Mouse (Mus musculus) hindbrain, embryonic 12.5 days (tissue): ENCODE data around the gene Enox1. TPM values are rescaled to one million over a fixed set of nuclear protein-coding genes. Genes with fewer than 3 reads are reported as not detected.
A peak's percentile ranks its signal among the peaks of the same experiment; 100 is the strongest.
"Not testable (repeated sequence)": the region's sequence is repeated elsewhere in the genome, so short reads cannot be mapped to it uniquely, and the experiment has no call there.

Experiments used
- ATAC-seq: fragments of 200-750 bp; cut with Nextera tagmentation; 2 replicates; pipeline ENCODE4 v1.8.0; 2017; ENCODE audit warnings: moderate TSS enrichment; ENCODE audit not compliant: low FRiP score
- H3K27ac ChIP-seq: fragments of 300-500 bp; sonication (generic); 2 replicates; pipeline ENCODE4 v1.5.1; 2016; ENCODE audit warnings: mild to moderate bottlenecking
- H3K27me3 ChIP-seq: fragments of 300-500 bp; sonication (generic); 2 replicates; pipeline ENCODE4 v1.6.1; 2016; ENCODE audit warnings: mild to moderate bottlenecking
- H3K36me3 ChIP-seq: fragments of 300-500 bp; sonication (generic); 2 replicates; pipeline ENCODE4 v1.6.1; 2016; ENCODE audit warnings: mild to moderate bottlenecking
- H3K4me1 ChIP-seq: fragments of 300-500 bp; sonication (generic); 2 replicates; pipeline ENCODE4 v1.6.1; 2016
- H3K4me2 ChIP-seq: fragments of 300-500 bp; sonication (generic); replicated peaks from 2 replicates; pipeline ENCODE4 v1.6.1; 2016; ENCODE audit warnings: mild to moderate bottlenecking
- H3K4me3 ChIP-seq: fragments of 300-500 bp; sonication (generic); 2 replicates; pipeline ENCODE4 v1.5.1; 2016; ENCODE audit warnings: mild to moderate bottlenecking
- H3K9ac ChIP-seq: fragments of 300-500 bp; sonication (generic); 2 replicates; pipeline ENCODE4 v1.6.1; 2016; ENCODE audit warnings: mild to moderate bottlenecking, moderate library complexity
- H3K9me3 ChIP-seq: fragments of 300-500 bp; sonication (generic); replicated peaks from 2 replicates; pipeline ENCODE4 v1.6.1; 2016; ENCODE audit warnings: mild to moderate bottlenecking
- WGBS: fragments of 180-500 bp; shearing (Covaris S2); methylation state at CpG from one replicate; pipeline ENCODE4 v1.1.7; 2016; 5-methylcytosine and 5-hydroxymethylcytosine counted together
- polyA plus RNA-seq: library from polyadenylated mRNA; unstranded; fragments of >200 nt; fragmentation: Nextera tagmentation; extraction: Ambion mirVana; gene quantifications from 2 replicates; pipeline ENCODE4 v1.2.1, GENCODE M21; 2016

Gene Enox1
- polyA plus RNA-seq, 1 experiment from 2014 or later: 36.7 TPM

DNA sequence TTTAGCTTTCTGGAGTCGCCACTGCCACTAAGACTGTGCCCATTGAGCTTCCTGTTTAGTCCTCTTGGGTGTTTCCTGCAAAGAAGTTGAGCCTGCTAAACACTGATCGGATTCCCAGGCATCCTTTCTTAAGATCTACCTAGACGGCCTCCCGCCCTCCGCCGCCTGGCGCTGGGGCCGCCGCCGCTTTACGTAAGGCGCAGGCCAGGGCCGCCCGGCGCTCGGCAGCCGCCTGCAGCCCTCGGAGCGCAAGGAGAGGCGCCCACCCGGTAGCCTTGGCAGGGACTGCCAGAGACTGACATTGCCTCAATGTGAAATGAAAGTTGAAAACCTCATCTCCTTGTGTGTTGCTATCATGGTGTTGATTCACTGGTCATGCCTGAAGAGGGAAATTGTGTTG is 383.0 kb downstream of the Enox1 start:
- not testable (repeated sequence) for H3K4me3 ChIP-seq, H3K9me3 ChIP-seq, H3K27me3 ChIP-seq, H3K9ac ChIP-seq, H3K27ac ChIP-seq, H3K36me3 ChIP-seq, H3K4me1 ChIP-seq, ATAC-seq, H3K4me2 ChIP-seq
- 51% methylated on average over 21 of the region's 21 CpGs for WGBS

DNA sequence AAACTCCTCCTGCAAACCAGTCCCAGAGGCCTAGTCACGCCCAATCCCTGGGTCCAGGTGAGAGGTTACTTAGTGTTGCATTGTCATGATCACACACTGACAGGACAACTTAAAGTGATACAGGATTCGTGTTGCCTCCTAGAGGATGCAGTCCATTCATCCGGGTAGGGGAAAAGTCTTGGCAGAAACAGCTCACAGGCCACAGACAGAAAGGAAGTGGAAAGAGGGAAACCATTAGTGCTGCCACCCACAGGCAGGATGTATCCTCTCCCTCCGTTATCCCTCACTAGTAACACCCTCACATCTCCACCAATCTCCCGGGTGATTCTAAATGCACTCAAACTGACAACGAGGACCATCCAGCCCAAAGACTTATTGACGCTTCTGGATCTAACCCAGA is 385.4 kb downstream of the Enox1 start:
- Histone ChIP-seq H3K36me3 (no peaks in the 10 kb centered on the region), H3K9ac (no peak overlapping the region), H3K27me3 (no peaks in the 10 kb centered on the region), H3K27ac (no peak overlapping the region), H3K4me1 (peaks cover 5% of the 10 kb centered on the region; the same call in 1 of the 2 replicates), H3K4me2 (no peak overlapping the region), H3K9me3 (no peaks in the 10 kb centered on the region), H3K4me3 (no peak overlapping the region)
- WGBS: 84% methylated on average over 7 of the region's 7 CpGs
- ATAC-seq: no peak

- peaks cover 5% of the 10 kb centered on the region; the same call in 1 of the 2 replicates for H3K4me1 ChIP-seq
- WGBS: 85% methylated on average over 8 of the region's 8 CpGs
- no peak for ATAC-seq
- no peaks in the 10 kb centered on the region for H3K27me3 ChIP-seq
- no peak overlapping the region for H3K4me3 ChIP-seq
- no peaks in the 10 kb centered on the region for H3K9me3 ChIP-seq
- no peak overlapping the region for H3K9ac ChIP-seq
- H3K4me2 ChIP-seq: no peak overlapping the region
- no peaks in the 10 kb centered on the region for H3K36me3 ChIP-seq
- H3K27ac ChIP-seq: no peak overlapping the region
These were observed 390.1 kb downstream of the Enox1 start for GRCm38 (mm10) chr14:77546531-77547274.

GRCm38 (mm10) chr14:77547351-77547750 is 390.8 kb downstream of the Enox1 start:
- no peaks in the 10 kb centered on the region for H3K36me3 ChIP-seq
- ATAC-seq: no peak
- H3K9me3 ChIP-seq: no peaks in the 10 kb centered on the region
- no peak overlapping the region for H3K9ac ChIP-seq
- H3K4me3 ChIP-seq: no peak overlapping the region
- no peak overlapping the region for H3K27ac ChIP-seq
- no peak overlapping the region for H3K4me2 ChIP-seq
- peaks cover 5% of the 10 kb centered on the region; the same call in 1 of the 2 replicates for H3K4me1 ChIP-seq
- H3K27me3 ChIP-seq: no peaks in the 10 kb centered on the region
- 89% methylated on average over 5 of the region's 5 CpGs for WGBS

DNA sequence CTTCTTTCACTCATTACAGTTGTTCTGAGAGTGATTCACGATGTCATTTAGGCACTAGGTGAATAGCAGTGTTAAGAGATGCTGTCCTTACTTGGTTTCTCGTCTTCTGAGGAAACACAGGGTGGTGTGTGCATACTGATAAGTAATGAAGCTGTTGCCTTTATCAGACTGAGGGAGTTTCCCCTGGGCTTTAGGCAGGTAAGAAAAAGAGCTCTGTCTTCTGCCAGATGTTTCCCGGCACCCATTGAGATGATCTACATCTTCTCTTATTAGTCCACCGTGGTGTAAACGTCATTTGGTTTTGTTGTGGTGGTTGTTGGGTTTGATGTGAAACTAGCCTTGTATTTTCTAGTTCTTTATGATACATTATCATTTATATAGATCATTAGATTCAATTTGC is 392.4 kb downstream of the Enox1 start:
- Histone ChIP-seq H3K27me3 (no peaks in the 10 kb centered on the region), H3K4me2 (no peak overlapping the region), H3K27ac (no peak overlapping the region), H3K4me1 (peaks cover 2% of the 10 kb centered on the region; the same call in 1 of the 2 replicates), H3K9ac (no peak overlapping the region), H3K4me3 (no peak overlapping the region), H3K9me3 (no peaks in the 10 kb centered on the region), H3K36me3 (no peaks in the 10 kb centered on the region)
- 86% methylated on average over 5 of the region's 5 CpGs for WGBS
- ATAC-seq: no peak

DNA sequence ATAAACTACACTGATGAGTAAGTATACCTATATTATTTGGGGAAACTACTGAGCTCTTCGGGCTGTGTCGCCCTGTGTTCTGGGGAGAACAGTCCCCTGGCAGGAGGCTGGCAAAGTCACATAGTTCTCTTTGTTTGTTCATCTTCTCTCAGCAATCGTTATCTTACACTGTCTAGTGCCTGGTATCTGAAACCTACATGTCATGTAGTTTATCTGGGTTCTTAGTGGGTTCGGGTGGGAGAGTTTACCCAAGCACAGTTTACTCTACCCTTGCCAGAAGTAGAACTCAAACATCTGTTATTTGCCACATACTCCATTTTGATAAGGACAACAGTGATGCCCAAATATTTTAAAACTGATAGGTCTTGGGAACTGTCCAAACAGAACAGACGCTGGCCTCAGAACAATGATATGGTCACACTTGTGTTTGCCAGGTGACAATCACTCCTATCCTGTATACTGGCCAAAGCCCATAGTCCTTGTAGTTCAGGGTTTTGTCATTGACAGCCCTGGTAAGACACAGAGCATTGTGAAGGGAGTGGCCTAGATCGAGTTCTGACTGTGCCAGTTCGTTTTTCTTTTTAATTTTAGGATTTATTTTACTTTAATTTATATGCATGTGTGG is 401.0 kb downstream of the Enox1 start:
- no peak for ATAC-seq
- H3K4me1 ChIP-seq: no peaks in the 10 kb centered on the region
- no peak overlapping the region for H3K4me3 ChIP-seq
- no peaks in the 10 kb centered on the region for H3K36me3 ChIP-seq
- WGBS: 91% methylated on average over 7 of the region's 7 CpGs
- H3K4me2 ChIP-seq: no peak overlapping the region
- no peak overlapping the region for H3K27ac ChIP-seq
- H3K27me3 ChIP-seq: no peaks in the 10 kb centered on the region
- H3K9me3 ChIP-seq: no peaks in the 10 kb centered on the region
- no peak overlapping the region for H3K9ac ChIP-seq

DNA sequence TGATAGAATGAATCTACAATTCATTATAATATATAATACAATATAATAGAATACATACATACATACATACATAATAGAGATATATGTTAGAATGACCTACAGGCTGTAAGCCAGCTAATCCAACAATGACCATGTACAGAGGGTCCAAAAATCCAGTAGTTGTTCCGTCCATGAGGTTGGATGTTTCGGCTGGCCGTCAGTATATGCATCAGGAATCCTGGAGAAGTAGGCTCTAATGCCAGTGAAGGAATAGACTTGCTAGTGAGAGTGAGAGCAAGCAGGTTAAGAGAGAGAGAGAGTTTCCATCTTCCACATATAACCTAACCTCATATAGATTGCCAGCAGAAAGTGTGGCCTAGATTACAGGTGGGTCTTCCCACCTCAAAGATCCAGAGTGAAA is 402.3 kb downstream of the Enox1 start:
- ATAC-seq: no peak
- no peaks in the 10 kb centered on the region for H3K27me3 ChIP-seq
- no peak overlapping the region for H3K4me3 ChIP-seq
- 99% methylated on average over 3 of the region's 3 CpGs for WGBS
- no peaks in the 10 kb centered on the region for H3K9me3 ChIP-seq
- H3K4me2 ChIP-seq: no peak overlapping the region
- H3K27ac ChIP-seq: no peak overlapping the region
- H3K9ac ChIP-seq: no peak overlapping the region
- no peaks in the 10 kb centered on the region for H3K4me1 ChIP-seq
- no peaks in the 10 kb centered on the region for H3K36me3 ChIP-seq

GRCm38 (mm10) chr14:77559792-77560191 is 403.2 kb downstream of the Enox1 start:
- no peaks in the 10 kb centered on the region for H3K4me1 ChIP-seq
- H3K36me3 ChIP-seq: no peaks in the 10 kb centered on the region
- no peak overlapping the region; the same call in 1 of the 2 replicates for H3K27ac ChIP-seq
- no peaks in the 10 kb centered on the region for H3K9me3 ChIP-seq
- no peak overlapping the region for H3K4me3 ChIP-seq
- no peak overlapping the region for H3K9ac ChIP-seq
- WGBS: 53% methylated on average over 5 of the region's 5 CpGs
- no peaks in the 10 kb centered on the region for H3K27me3 ChIP-seq
- no peak overlapping the region for H3K4me2 ChIP-seq
- ATAC-seq: no peak

- WGBS: 78% methylated on average over 6 of the region's 6 CpGs
- no peak for ATAC-seq
- no peaks in the 10 kb centered on the region for H3K36me3 ChIP-seq
- no peaks in the 10 kb centered on the region for H3K9me3 ChIP-seq
- no peaks in the 10 kb centered on the region for H3K27me3 ChIP-seq
- H3K27ac ChIP-seq: no peak overlapping the region
- no peak overlapping the region for H3K4me3 ChIP-seq
- no peak overlapping the region for H3K4me2 ChIP-seq
- H3K9ac ChIP-seq: no peak overlapping the region
- no peaks in the 10 kb centered on the region for H3K4me1 ChIP-seq
These were observed 405.4 kb downstream of the Enox1 start for GRCm38 (mm10) chr14:77561808-77562583.

DNA sequence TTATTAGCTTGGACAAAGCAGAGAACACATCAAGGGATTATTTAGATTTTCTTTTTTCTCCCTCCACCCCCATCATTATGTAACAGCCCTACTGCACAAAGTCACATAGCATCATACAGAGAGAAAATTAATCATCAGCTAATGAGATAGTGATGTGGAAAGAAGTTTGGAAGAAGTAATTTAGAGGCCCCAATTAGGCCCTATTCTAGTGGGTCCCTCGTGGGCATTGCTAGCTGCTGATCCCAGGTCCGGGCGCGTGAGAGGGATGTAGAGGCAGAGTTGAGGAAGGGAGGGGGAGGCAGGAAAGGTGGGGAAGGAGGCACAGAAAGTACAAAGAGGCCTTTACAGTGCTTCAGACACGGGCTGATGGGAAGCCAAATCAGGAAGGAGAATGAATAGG is 407.4 kb downstream of the Enox1 start:
- ATAC-seq: no peak
- no peaks in the 10 kb centered on the region for H3K27me3 ChIP-seq

DNA sequence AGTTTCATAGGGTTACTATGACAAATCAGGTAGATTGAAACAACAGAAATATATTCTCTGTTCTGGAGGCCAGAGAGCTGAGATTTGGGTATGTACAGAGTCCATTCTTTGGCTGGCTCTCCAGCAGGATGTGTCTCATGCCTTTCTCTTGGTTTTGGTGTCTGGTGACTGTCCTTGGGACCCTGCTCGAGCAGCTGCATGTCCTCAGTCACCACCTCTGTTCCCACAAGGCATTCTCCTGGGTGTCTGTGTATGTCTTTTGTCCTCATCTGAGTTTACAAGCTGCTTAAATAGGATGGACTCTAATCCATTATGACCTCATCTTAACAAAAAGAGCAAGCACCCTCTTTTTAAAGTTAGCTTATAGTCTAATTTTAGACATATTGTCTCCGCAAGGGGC is 410.6 kb downstream of the Enox1 start:
- Histone ChIP-seq H3K27me3 (no peaks in the 10 kb centered on the region), H3K9me3 (no peaks in the 10 kb centered on the region), H3K4me1 (no peaks in the 10 kb centered on the region), H3K36me3 (no peaks in the 10 kb centered on the region), H3K4me2 (no peak overlapping the region), H3K9ac (no peak overlapping the region), H3K4me3 (no peak overlapping the region), H3K27ac (no peak overlapping the region)
- 92% methylated on average over 2 of the region's 2 CpGs for WGBS
- no peak for ATAC-seq

More for the DNA sequence above, 407.4 kb downstream of the Enox1 start:
- Histone ChIP-seq H3K4me2 (no peak overlapping the region), H3K36me3 (no peaks in the 10 kb centered on the region), H3K27ac (no peak overlapping the region), H3K4me1 (no peaks in the 10 kb centered on the region), H3K4me3 (no peak overlapping the region), H3K9me3 (no peaks in the 10 kb centered on the region), H3K9ac (no peak overlapping the region)
- WGBS: 70% methylated on average over 5 of the region's 5 CpGs

GRCm38 (mm10) chr14:77574436-77574835 is 417.9 kb downstream of the Enox1 start:
- Histone ChIP-seq H3K4me1 (no peaks in the 10 kb centered on the region), H3K4me2 (no peak overlapping the region), H3K4me3 (no peak overlapping the region), H3K36me3 (no peaks in the 10 kb centered on the region), H3K27me3 (no peaks in the 10 kb centered on the region), H3K27ac (peak overlapping the region; percentile 35; the same call in 1 of the 2 replicates), H3K9ac (no peak overlapping the region), H3K9me3 (no peaks in the 10 kb centered on the region)
- ATAC-seq: no peak
- 36% methylated on average over 3 of the region's 3 CpGs for WGBS
